Mouse (Mus musculus): ENCODE measurements at regions not wholly inside any gene's neighbourhood (a gene's known extent, or its start where the extent isn't known, plus 50 kb on each side); places are given as distances from the start of the nearest gene placed in this dataset.

DNA sequence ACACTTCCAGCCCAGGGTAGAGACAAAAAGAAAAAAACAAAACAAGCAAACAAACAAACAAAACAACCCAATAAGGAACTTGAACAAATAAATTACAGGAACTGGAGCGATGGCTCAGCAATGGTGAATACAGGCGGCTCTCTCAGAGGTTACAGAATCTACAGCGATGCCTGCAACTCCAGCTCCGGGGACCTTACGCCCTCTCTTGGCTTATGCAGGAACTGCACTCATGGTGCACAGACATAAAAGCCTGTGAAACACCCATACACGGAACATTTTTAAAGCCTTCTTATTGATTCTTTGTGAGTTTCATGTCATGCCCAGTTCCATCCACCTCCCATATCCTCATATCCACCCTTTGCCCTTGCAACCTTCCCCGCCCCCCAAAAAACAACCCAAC is 78.6 kb downstream of the Amer2 start:
- Histone ChIP-seq H3K79me2 (ENCODE audit: control insufficient read depth, insufficient read depth) (no peaks in the 10 kb centered on the region), H3K4me3 (no peak overlapping the region), H3K4me2 (ENCODE audit: low read depth) (no peak overlapping the region), H3K36me3 (ENCODE audit: control insufficient read depth, insufficient read depth) (no peaks in the 10 kb centered on the region), H3K27me3 (ENCODE audit: control insufficient read depth, insufficient read depth, insufficient read length) (no peaks in the 10 kb centered on the region), H3ac (ENCODE audit: control insufficient read depth, insufficient read length) (no peak overlapping the region)
- TF ChIP-seq POLR2A (IDR thresholded peaks at IDR 0.05; ENCODE audit: insufficient read length, low read depth), result no peak
- no peak for TF ChIP-seq TCF3 (IDR thresholded peaks at IDR 0.05; ENCODE audit: insufficient read length, low read depth)
- TF ChIP-seq USF1 (IDR thresholded peaks at IDR 0.05; ENCODE audit: low read depth), result no peak

GRCm38 (mm10) chr14:60456767-60457166 is 83.7 kb downstream of the Amer2 start:
- no peak overlapping the region for H3K4me3 ChIP-seq
- no peaks in the 10 kb centered on the region for H3K27me3 ChIP-seq (ENCODE audit: control insufficient read depth, insufficient read depth, insufficient read length)
- no peak for TF ChIP-seq E2F4 (IDR thresholded peaks at IDR 0.05; ENCODE audit: insufficient read depth)
- no peak for TF ChIP-seq POLR2AphosphoS2 (IDR thresholded peaks at IDR 0.05; ENCODE audit: insufficient read length, low read depth)
- no peak for TF ChIP-seq CEBPB (IDR thresholded peaks at IDR 0.05; ENCODE audit: insufficient read depth, poor library complexity, severe bottlenecking)
- TF ChIP-seq MAX (IDR thresholded peaks at IDR 0.05; ENCODE audit: low read depth), result no peak
- TF ChIP-seq POLR2A (IDR thresholded peaks at IDR 0.05; ENCODE audit: insufficient read length, low read depth), result no peak
- no peak for TF ChIP-seq MYOD1 (IDR thresholded peaks at IDR 0.05; ENCODE audit: control insufficient read depth in 1 of 3, insufficient read length in 2 of 3, low read depth in 2 of 3)
- no peak for TF ChIP-seq TCF12 (IDR thresholded peaks at IDR 0.05; ENCODE audit: insufficient read depth, poor library complexity, severe bottlenecking)
- no peak for TF ChIP-seq USF1 (IDR thresholded peaks at IDR 0.05; ENCODE audit: low read depth)
- no peak for TF ChIP-seq MYOG (IDR thresholded peaks at IDR 0.05; ENCODE audit: control insufficient read depth in 1 of 3, insufficient read depth in 1 of 3, insufficient read length in 2 of 3, low read depth in 2 of 3)
- TF ChIP-seq TCF3 (IDR thresholded peaks at IDR 0.05; ENCODE audit: insufficient read length, low read depth), result no peak
- TF ChIP-seq REST (IDR thresholded peaks at IDR 0.05; ENCODE audit: insufficient read depth, insufficient read length), result no peak
- no peaks in the 10 kb centered on the region for H3K36me3 ChIP-seq (ENCODE audit: control insufficient read depth, insufficient read depth)
- H3ac ChIP-seq (ENCODE audit: control insufficient read depth, insufficient read length), result no peak overlapping the region
- H3K4me2 ChIP-seq (ENCODE audit: low read depth), result no peak overlapping the region
- H3K79me2 ChIP-seq (ENCODE audit: control insufficient read depth, insufficient read depth), result no peaks in the 10 kb centered on the region

DNA sequence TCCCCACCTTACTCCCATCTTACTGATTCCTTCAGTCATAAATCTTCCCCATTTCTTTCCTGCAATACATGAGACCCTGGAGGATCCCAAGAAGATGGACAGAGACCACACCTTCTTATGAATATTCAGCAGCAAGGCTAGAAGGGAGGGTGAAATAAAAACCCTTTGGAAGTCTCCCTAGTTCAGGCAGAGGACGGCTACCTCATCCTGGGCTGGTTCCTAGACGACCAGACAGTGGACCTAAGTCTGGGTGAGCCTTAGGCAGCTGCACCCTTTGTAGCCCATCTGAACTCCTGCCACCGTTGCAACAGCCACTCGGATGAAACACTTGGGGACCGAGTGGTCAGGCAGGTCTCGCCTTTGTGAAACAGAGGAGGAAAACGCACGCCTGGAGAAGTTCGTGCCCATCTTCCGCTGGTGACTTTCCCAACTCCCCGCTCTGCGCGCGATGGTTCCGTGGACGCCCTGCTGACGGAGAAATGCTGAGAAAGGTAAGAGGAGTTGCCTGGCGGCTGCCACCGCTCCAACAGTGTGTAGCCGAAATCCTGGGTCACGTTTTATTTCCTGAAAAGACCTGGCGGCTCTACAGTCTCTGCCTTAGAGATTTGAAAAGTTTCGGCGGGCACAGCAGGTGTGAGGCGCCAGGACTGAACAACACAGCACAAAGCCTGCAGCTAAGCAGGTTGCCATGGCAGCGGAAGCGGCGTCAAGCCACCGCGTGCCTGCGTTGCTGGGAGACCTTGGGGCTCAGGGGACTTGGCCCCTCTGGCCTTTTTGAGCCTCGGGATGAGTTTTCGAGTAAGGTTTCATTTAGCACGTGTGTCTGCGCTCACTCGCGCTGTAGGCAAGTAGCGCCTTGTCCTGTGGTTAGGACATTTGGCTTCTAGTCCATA is 112.2 kb downstream of the Amer2 start:
- H3K4me2 ChIP-seq (ENCODE audit: low read depth), result no peak overlapping the region
- peaks cover 10% of the 10 kb centered on the region for H3K27me3 ChIP-seq (ENCODE audit: control insufficient read depth, insufficient read depth, insufficient read length)
- H3K4me3 ChIP-seq, result no peak overlapping the region
- H3ac ChIP-seq (ENCODE audit: control insufficient read depth, insufficient read length), result no peak overlapping the region
- TF ChIP-seq REST (IDR thresholded peaks at IDR 0.05; ENCODE audit: insufficient read depth, insufficient read length) (no peak), POLR2AphosphoS2 (IDR thresholded peaks at IDR 0.05; ENCODE audit: insufficient read length, low read depth) (no peak), CEBPB (IDR thresholded peaks at IDR 0.05; ENCODE audit: insufficient read depth, poor library complexity, severe bottlenecking) (no peak), SRF (IDR thresholded peaks at IDR 0.05; ENCODE audit: control insufficient read depth, insufficient read length, low read depth) (no peak), POLR2A (IDR thresholded peaks at IDR 0.05; ENCODE audit: insufficient read length, low read depth) (no peak), E2F4 (IDR thresholded peaks at IDR 0.05; ENCODE audit: insufficient read depth) (no peak), TCF3 (IDR thresholded peaks at IDR 0.05; ENCODE audit: insufficient read length, low read depth) (no peak), MYOG (IDR thresholded peaks at IDR 0.05; ENCODE audit: control insufficient read depth in 1 of 3, insufficient read depth in 1 of 3, insufficient read length in 2 of 3, low read depth in 2 of 3) (no peak), USF1 (IDR thresholded peaks at IDR 0.05; ENCODE audit: low read depth) (no peak), TCF12 (IDR thresholded peaks at IDR 0.05; ENCODE audit: insufficient read depth, poor library complexity, severe bottlenecking) (no peak), MAX (IDR thresholded peaks at IDR 0.05; ENCODE audit: low read depth) (no peak), MYOD1 (IDR thresholded peaks at IDR 0.05; ENCODE audit: control insufficient read depth in 1 of 3, insufficient read length in 2 of 3, low read depth in 2 of 3) (no peak)
- no peaks in the 10 kb centered on the region for H3K79me2 ChIP-seq (ENCODE audit: control insufficient read depth, insufficient read depth)
- H3K36me3 ChIP-seq (ENCODE audit: control insufficient read depth, insufficient read depth), result no peaks in the 10 kb centered on the region

- Histone ChIP-seq H3K4me2 (ENCODE audit: low read depth) (no peak overlapping the region), H3K4me3 (no peak overlapping the region), H3K79me2 (ENCODE audit: control insufficient read depth, insufficient read depth) (no peaks in the 10 kb centered on the region), H3K36me3 (ENCODE audit: control insufficient read depth, insufficient read depth) (no peaks in the 10 kb centered on the region), H3K27me3 (ENCODE audit: control insufficient read depth, insufficient read depth, insufficient read length) (peaks cover 10% of the 10 kb centered on the region), H3ac (ENCODE audit: control insufficient read depth, insufficient read length) (no peak overlapping the region)
- no peak for TF ChIP-seq E2F4 (IDR thresholded peaks at IDR 0.05; ENCODE audit: insufficient read depth)
- no peak for TF ChIP-seq CEBPB (IDR thresholded peaks at IDR 0.05; ENCODE audit: insufficient read depth, poor library complexity, severe bottlenecking)
- TF ChIP-seq POLR2A (IDR thresholded peaks at IDR 0.05; ENCODE audit: insufficient read length, low read depth), result no peak
- no peak for TF ChIP-seq TCF12 (IDR thresholded peaks at IDR 0.05; ENCODE audit: insufficient read depth, poor library complexity, severe bottlenecking)
- TF ChIP-seq MYOD1 (IDR thresholded peaks at IDR 0.05; ENCODE audit: control insufficient read depth in 1 of 3, insufficient read length in 2 of 3, low read depth in 2 of 3), result no peak
- no peak for TF ChIP-seq POLR2AphosphoS2 (IDR thresholded peaks at IDR 0.05; ENCODE audit: insufficient read length, low read depth)
- TF ChIP-seq REST (IDR thresholded peaks at IDR 0.05; ENCODE audit: insufficient read depth, insufficient read length), result no peak
- TF ChIP-seq USF1 (IDR thresholded peaks at IDR 0.05; ENCODE audit: low read depth), result no peak
- no peak for TF ChIP-seq MAX (IDR thresholded peaks at IDR 0.05; ENCODE audit: low read depth)
- TF ChIP-seq MYOG (IDR thresholded peaks at IDR 0.05; ENCODE audit: control insufficient read depth in 1 of 3, insufficient read depth in 1 of 3, insufficient read length in 2 of 3, low read depth in 2 of 3), result no peak
- TF ChIP-seq SRF (IDR thresholded peaks at IDR 0.05; ENCODE audit: control insufficient read depth, insufficient read length, low read depth), result no peak
- no peak for TF ChIP-seq TCF3 (IDR thresholded peaks at IDR 0.05; ENCODE audit: insufficient read length, low read depth)
Measured at GRCm38 (mm10) chr14:60485889-60486274, 112.8 kb downstream of the Amer2 start.

Data from myocyte (in vitro differentiated cells).